Mouse (Mus musculus) olfactory bulb, adult 2 months (tissue): Measurements from ENCODE around the gene Plcb3.

Source experiments
- CTCF ChIP-seq: fragments of 200-500 bp; IDR thresholded peaks from 2 replicates; pipeline ENCODE4 v1.5.1; 2012; ENCODE audit warnings: low read depth, mild to moderate bottlenecking, low read length, moderate library complexity; ENCODE audit not compliant: insufficient read depth
- POLR2A ChIP-seq: fragments of 200-500 bp; IDR thresholded peaks from 2 replicates; pipeline ENCODE4 v1.6.1; 2012; ENCODE audit warnings: mild to moderate bottlenecking, low read depth, low read length, moderate library complexity; ENCODE audit not compliant: insufficient read depth

- peak; percentile 58 for TF ChIP-seq POLR2A
- TF ChIP-seq CTCF = no peak
Measured at GRCm38 (mm10) chr19:6942249-6942691, 34.0 kb downstream of the Plcb3 start, which contains the start of gene Gpr137.
